Mouse (Mus musculus) right cerebral cortex, adult 2 months (tissue): Measurements from ENCODE around the gene Arpc1b.
"Not testable (repeated sequence)": the region's sequence is repeated elsewhere in the genome, so short reads cannot be mapped to it uniquely, and the experiment has no call there.

ENCODE experiments used
- DNase-seq, 2 experiments: peaks; one replicate each; pipeline ENCODE4 v3.0.0; 2021 to 2022; ENCODE audit warnings: low spot score in 2 of 2

The Arpc1b gene

DNA sequence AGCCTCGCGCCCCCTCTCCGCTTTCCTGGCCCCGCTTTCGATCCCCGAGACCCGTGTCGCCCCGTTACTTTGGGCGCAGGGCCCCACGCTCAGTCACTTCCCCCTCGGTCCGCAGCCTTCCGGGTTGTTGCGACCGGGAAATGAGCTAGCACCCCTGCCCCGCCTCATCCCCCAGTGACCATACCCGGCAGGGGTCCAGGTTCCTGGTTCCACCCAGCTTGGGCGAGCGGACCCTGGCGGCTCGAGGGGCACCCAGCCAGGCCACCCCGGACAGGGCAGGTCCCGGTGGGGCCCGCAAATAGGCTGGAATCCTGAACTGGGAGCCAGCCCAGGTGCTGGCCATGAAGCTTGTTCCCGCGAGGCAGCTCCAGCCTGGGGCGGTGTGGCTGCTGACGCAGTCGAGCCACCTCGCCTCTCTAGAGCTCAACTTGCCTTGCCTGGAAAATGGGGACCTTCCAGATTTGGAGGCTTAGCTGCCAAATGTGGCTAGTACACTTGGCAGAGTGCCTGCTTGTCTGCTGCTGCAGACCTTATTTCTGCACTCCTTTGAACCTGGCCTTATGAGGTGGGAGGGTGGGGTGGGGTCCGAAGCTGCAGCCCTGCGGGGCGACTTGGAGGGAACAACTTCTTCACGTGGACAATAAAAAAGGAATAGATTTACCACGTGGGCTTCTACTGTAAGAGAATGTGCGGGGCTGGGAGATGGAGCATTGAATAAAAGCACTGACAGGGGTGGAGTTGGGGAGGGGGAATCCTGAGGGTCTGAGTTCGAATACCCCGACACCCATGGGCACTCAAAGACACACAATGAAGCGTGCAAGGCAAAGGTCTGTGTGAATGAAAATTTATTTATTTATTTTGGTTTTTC, 825 bp downstream of the Arpc1b start:
- no peak for DNase-seq

- DNase-seq = no peak
These were observed 1.7 kb downstream of the Arpc1b start for GRCm38 (mm10) chr5:145115736-145116135.

DNA sequence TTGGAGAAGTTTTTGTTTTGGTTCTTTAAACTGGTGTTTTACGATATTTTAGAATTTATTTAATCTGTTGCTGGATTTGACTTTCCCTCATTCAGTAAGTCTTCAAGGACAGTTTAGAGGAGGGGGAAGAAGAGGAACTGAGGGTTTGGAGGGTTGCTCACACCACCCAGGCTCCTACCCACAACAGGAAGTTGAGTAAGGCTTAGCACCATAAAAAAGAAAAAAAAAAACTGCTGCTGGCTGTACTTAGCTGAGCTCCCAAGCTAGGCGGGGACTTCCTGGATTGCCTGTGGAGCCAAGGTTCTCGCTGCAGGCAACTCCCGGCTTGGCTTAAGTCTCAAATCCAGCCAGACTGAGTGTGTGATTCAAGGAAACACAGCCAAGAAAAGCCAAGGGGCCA, 2.3 kb downstream of the Arpc1b start:
- DNase-seq = no peak

GRCm38 (mm10) chr5:145116916-145117315, 2.9 kb downstream of the Arpc1b start:
- peak in 1 of 2 experiments; percentile 58 for DNase-seq

DNA sequence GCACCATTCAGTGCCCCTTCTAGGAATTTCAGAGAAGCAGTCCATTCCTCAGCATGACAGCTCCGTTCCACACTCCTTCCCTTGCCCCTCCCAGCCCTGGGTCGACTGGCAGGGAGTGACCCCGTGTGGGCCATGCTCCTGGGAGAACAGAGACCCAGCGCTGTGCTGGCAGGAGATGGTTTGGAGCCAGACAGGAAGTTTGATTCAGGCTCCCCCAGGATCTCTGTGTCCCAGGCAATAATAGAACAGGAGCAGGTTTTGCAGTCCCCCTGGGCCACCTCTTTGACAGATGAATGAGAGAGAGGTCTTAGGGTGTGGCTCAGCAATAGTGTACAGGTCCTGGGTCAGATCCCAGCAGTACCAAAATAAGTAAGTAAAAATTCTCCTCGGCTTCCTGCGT, 4.0 kb downstream of the Arpc1b start:
- no peak for DNase-seq

- no peak for DNase-seq
These were observed 4.4 kb downstream of the Arpc1b start for GRCm38 (mm10) chr5:145118461-145118860.

DNA sequence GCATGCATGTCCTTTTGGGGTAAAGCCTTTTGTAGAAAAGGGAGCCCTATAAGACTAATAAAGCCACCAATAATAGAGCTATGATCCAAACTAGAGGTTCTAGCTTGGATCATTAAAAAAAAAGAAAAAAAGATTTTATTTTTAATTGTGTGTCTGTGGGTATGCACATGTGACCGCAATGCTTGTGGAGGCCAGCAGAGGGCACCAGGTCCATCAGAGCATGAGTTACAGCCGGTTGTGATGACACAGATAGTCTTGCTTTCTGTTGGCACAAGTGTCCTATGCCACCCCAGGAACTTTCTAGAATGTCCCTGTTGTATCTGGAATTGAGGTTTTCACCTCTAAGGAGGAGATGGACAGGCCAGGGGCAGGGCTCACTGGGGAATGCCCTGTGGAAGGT, 5.4 kb downstream of the Arpc1b start:
- DNase-seq = no peak

DNA sequence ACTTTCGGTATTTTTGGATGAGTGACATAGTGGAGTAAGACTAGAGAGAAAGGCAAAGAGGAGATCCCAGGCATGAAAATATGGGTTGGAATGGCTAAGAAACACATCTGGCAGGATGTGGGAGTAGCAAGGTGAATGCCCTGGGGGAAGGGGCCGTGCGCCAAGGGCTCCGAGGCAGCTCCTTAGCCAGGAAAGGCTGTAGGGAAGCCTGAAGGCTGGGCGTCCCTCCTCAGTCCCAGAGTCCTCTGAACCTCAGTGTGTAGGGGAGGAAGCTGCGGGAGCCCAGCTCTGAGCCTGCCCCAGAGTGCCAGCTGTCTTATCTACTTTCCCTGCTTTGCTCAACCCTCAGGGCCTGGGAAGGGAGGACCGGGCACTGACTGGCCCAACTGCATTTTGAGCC, 6.9 kb downstream of the Arpc1b start:
- no peak for DNase-seq

GRCm38 (mm10) chr5:145123396-145123795, 9.4 kb downstream of the Arpc1b start:
- no peak for DNase-seq

GRCm38 (mm10) chr5:145126580-145126979, 12.6 kb downstream of the Arpc1b start:
- DNase-seq = no peak

GRCm38 (mm10) chr5:145129124-145129523, 15.1 kb downstream of the Arpc1b start:
- no peak for DNase-seq

GRCm38 (mm10) chr5:145129773-145130172, 15.8 kb downstream of the Arpc1b start:
- peak in 1 of 2 experiments; percentile 40 for DNase-seq

GRCm38 (mm10) chr5:145130191-145130590, 16.2 kb downstream of the Arpc1b start:
- peak; percentile 67 to 69 for DNase-seq

DNA sequence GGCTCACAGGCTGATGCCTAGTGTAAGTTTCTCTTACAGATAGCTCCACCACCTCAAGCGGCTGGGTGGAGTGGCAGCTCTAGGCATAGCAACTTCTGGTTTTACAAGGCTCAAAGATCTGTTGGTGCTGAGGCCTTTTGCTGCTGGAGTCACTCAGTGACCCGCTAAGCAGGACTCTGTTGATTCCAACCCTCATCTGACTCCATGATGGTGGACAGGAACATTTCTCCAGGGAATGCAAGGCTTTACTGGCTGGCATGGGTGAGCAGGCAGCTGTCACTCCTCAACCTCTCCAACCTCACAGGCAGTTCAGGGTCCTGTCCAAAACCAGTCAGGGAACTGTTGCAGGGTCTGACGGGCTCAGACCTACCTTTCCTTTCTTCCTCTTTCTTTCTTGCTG, 17.0 kb downstream of the Arpc1b start:
- DNase-seq = no peak

- not testable (repeated sequence) for DNase-seq
These were observed 19.3 kb downstream of the Arpc1b start for GRCm38 (mm10) chr5:145133275-145133674.

DNA sequence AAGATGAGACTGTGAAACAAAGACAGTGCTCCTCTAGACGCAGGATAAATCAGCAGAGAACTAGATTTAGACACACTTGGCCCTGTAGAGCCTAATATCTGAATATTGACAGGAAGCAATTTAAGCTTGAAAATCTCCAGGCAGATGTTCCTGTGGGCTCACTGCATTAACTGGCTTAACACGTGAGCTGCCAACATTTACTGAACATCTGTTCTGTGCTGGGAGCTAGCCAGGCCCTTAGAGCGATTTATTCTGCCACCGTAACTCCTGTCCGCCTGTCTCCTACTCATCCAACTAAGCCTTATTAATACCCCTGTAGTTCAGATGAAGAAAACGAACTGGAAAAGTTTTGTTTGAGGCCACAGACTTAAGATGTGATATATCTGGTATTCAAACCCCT, 24.8 kb downstream of the Arpc1b start:
- DNase-seq = no peak

DNA sequence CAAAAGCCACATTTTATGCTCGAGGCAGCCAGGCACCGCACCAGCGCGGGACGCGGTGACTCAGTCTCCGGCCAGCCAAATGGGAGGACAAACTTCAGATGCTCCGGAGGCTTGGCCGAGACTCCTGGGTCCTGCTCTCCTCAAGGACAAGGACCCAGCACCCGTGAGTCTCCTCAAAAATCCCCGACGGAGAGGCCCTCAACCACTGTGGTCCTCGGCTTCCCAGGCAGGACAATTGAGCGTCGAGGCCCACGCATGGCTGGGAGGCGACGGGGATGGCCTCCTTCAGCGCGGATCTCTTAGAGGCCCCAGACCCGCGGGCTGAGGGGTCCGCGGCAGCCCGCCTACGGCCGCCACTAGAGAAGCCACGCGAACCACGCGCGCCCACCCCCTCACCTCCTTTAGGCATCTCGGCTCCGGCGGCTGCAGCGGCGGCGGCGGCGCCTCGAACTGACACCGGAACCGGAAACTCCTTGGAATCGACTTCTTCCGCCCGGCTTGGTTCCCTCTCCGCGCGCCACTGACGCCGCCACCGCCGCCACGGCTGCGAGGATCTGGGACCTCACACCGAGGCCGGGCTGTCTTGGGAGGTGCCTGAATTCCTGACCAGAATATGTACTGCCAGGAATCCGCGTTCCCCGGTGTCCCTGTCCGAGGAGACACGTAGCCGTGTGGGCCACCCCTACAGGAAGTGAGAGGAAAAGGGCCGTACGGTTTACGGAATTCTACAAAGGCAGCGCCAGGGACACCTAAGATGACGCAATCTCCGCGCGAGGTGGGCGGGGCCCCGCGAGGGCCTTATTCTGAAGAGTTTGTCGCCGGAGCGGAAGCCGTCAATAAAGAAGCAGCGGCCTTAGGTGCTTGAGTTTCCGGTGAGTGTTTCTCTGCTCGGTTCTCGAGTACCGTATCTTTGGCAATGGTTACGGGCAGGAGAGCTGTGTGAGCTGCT, 25.8 kb downstream of the Arpc1b start, which contains the start of the genes Pdap1 and Bud31:
TSS of gene Pdap1 (minus strand) at position 668 of the 949 bp plus-strand sequence.
TSS of gene Bud31 (plus strand) at position 792 of the 949 bp plus-strand sequence.
- DNase-seq = peak; percentile 96

GRCm38 (mm10) chr5:145140611-145141010, 26.6 kb downstream of the Arpc1b start:
- no peak for DNase-seq

- DNase-seq = no peak
These were observed 33.7 kb downstream of the Arpc1b start for GRCm38 (mm10) chr5:145147748-145148147.

DNA sequence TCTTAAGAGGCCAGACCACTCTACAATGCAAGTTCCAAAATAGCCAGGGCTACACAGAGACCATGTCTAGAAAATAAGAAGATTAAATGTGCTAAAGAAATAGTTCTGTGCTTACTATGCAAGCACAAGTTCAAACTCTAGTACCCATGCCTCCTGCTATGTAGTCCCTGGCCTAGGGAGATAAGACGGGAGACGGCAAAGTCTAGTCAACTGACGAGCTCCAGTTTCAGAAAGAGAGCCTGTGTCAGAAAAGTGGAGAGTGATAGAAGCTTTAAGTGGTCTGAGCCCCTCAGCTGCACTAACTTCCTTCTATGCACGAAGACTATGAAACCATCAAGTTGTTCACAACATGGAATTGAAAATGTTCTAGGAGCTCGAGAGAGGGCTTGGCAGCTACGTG, 35.3 kb downstream of the Arpc1b start:
- no peak for DNase-seq

DNA sequence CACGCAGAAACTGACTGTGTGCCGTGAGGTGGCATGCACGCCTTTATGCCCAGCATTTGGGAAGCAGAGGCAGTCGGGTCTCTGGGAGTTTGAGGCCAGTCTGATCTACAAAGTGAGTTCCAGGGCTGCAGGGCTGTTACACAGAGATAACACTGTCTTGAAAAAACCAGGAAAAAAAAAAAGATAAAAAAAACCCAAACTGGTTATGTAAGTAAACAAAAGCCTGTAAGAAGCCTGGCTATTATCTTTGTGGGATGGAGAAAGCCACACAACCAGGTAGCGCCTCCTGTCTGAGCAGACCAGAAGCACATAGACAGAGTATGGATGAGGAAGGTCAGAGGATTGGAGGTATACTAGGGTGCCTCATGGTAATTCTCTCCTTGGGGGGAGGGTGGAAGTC, 38.7 kb downstream of the Arpc1b start:
- DNase-seq = no peak

DNA sequence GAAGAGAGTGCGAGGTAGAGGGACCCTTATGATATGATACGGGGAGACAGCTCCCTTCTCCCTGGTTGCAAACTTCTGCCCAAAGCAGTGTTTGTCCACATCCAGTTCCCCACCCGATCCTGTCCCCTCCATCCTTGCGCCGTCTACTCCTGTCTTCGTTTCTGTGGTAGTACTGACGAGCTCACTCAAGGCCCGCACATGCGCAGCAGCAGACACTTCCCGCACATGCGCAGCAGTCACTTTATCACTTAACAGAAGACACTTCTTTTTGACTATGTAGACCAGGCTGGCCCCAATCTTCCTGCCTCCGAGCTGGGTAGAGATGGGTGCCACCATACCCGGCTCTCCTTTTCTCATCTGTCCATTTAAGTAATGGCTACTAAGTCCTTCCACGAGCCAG, 47.3 kb downstream of the Arpc1b start:
- DNase-seq = no peak
